Mouse (Mus musculus): ENCODE data around the gene Rasgrp4.

DNA sequence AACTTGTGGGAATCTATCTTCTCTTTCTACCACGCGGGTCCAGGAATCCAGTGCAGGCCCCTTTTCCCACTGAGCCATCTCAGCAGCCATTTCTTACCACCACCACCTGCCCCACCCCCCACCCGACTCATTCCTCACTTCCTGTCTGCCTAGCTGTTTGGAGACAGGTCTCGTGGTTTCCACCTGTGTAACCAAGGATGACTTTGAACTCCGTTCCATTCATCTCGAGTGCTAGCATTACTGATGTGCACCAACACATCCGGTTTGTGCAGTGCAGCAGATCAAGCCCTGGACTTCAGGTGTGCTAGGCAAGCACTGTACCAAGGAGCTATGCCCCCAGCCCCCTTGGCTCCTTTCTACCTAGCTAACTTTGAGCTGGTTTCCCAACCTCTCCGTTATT is 6.8 kb downstream of the Rasgrp4 start:
- TF ChIP-seq SMC3 (IDR thresholded peaks at IDR 0.05; ENCODE audit: low read depth, low read length): no peak
- no peak for TF ChIP-seq MXI1 (IDR thresholded peaks at IDR 0.05; ENCODE audit: low read depth, low read length)
- TF ChIP-seq CTCF (IDR thresholded peaks at IDR 0.05 in 2 of 3, conservative IDR thresholded peaks at IDR 0.05 in 1 of 3; ENCODE audit: control insufficient read depth in 1 of 3, insufficient read depth in 1 of 3, low read depth in 2 of 3, low read length in 3 of 3, poor library complexity in 1 of 3, severe bottlenecking in 1 of 3): no peak
- no peak for TF ChIP-seq MAFK (IDR thresholded peaks at IDR 0.05; ENCODE audit: borderline replicate concordance, low read depth, low read length)
